In genomic region chr11:81096011-81096410, GRCm38 (mm10) we compare ENCODE assay signal across 8 mouse cellular contexts.
A peak's percentile ranks its signal among the peaks of the same experiment; 100 is the strongest.
DNase-seq lines count a peak whose midpoint lies in the region; ATAC-seq and TF ChIP-seq lines count a peak whose summit lies in the region.

No protein-coding gene starts in this region.

- no peak overlapping the region for H3K4me2 ChIP-seq in kidney, postnatal 0 days (ENCODE audit: low read length)
- H3K4me2 ChIP-seq in hindbrain, embryonic 12.5 days (replicated peaks) = no peak overlapping the region

- H3K9ac ChIP-seq in kidney, postnatal 0 days (ENCODE audit: low read depth, low read length) = no peak overlapping the region
- H3K9ac ChIP-seq in hindbrain, embryonic 12.5 days = no peak overlapping the region

- 11% methylated on average over 6 of the region's 6 CpGs for WGBS in kidney, postnatal 0 days
- WGBS in hindbrain, embryonic 12.5 days = 77% methylated on average over 6 of the region's 6 CpGs

- H3K9me3 ChIP-seq in kidney, postnatal 0 days (replicated peaks; ENCODE audit: low read length) = no peaks in the 10 kb centered on the region
- H3K9me3 ChIP-seq in hindbrain, embryonic 12.5 days (replicated peaks) = no peaks in the 10 kb centered on the region

- H3K4me3 ChIP-seq in kidney, postnatal 0 days (replicated peaks; ENCODE audit: low read depth, low read length) = no peak overlapping the region
- H3K4me3 ChIP-seq in hindbrain, embryonic 12.5 days = no peak overlapping the region

- H3K4me1 ChIP-seq in kidney, postnatal 0 days (replicated peaks; ENCODE audit: insufficient read depth, low read length) = no peaks in the 10 kb centered on the region
- peaks cover 6% of the 10 kb centered on the region; the same call in 1 of the 2 replicates for H3K4me1 ChIP-seq in hindbrain, embryonic 12.5 days

- TF ChIP-seq CTCF in kidney, postnatal 0 days (IDR thresholded peaks at IDR 0.05; ENCODE audit: low read depth) = no peak

- no peak overlapping the region for H3K27ac ChIP-seq in kidney, postnatal 0 days
- no peak overlapping the region for H3K27ac ChIP-seq in hindbrain, embryonic 12.5 days

- peak; percentile 66; the same call in 1 of the 2 replicates for ATAC-seq in kidney, postnatal 0 days (replicated peaks; ENCODE audit: low FRiP score, low read depth)
- no peak for ATAC-seq in hindbrain, embryonic 12.5 days (ENCODE audit: low FRiP score)

- no peaks in the 10 kb centered on the region for H3K27me3 ChIP-seq in kidney, postnatal 0 days (ENCODE audit: insufficient read depth, low read length)
- no peaks in the 10 kb centered on the region for H3K27me3 ChIP-seq in hindbrain, embryonic 12.5 days

- H3K36me3 ChIP-seq in kidney, postnatal 0 days (ENCODE audit: insufficient read depth, low read length) = no peaks in the 10 kb centered on the region
- H3K36me3 ChIP-seq in hindbrain, embryonic 12.5 days = no peaks in the 10 kb centered on the region

- peak; percentile 91 for DNase-seq in kidney, postnatal 0 days (ENCODE audit: low spot score)
- DNase-seq in kidney, postnatal 36 days = no peak
- DNase-seq in adrenal gland, postnatal 4 days (ENCODE audit: low spot score in 2 of 2) = peak; percentile 17 to 28
- peak; percentile 40 for DNase-seq in kidney, postnatal 10 days
- peak; percentile 67 to 74 for DNase-seq in right cerebral cortex, postnatal 10 days (ENCODE audit: low spot score in 2 of 2)
- no peak for DNase-seq in yolk sac, embryonic 10.5 days (ENCODE audit: low spot score)
- no peak for DNase-seq in thymus, postnatal 10 days (ENCODE audit: low spot score in 2 of 2)

Comparison
In these comparisons a context has a peak if more than half of its experiments do, and no peak if none do; other contexts are left out.
1. DNase-seq: peak in kidney, postnatal 0 days (single experiment), adrenal gland, postnatal 4 days (2 of 2), kidney, postnatal 10 days (single experiment) and right cerebral cortex, postnatal 10 days (2 of 2); none in kidney, postnatal 36 days (0 of 2), yolk sac, embryonic 10.5 days (single experiment) and thymus, postnatal 10 days (0 of 2).